Mouse (Mus musculus) c-Kit-positive CD71-positive TER-119-positive erythroid progenitor cells, embryonic 14.5 days (primary cell): ENCODE results near the gene Patj.
"Not testable (repeated sequence)": the region's sequence is repeated elsewhere in the genome, so short reads cannot be mapped to it uniquely, and the experiment has no call there.

Experiments used
- DNase-seq: peaks from one replicate; pipeline ENCODE4 v3.0.0-alpha.2; 2013; ENCODE audit warnings: low spot score

Patj gene

DNA sequence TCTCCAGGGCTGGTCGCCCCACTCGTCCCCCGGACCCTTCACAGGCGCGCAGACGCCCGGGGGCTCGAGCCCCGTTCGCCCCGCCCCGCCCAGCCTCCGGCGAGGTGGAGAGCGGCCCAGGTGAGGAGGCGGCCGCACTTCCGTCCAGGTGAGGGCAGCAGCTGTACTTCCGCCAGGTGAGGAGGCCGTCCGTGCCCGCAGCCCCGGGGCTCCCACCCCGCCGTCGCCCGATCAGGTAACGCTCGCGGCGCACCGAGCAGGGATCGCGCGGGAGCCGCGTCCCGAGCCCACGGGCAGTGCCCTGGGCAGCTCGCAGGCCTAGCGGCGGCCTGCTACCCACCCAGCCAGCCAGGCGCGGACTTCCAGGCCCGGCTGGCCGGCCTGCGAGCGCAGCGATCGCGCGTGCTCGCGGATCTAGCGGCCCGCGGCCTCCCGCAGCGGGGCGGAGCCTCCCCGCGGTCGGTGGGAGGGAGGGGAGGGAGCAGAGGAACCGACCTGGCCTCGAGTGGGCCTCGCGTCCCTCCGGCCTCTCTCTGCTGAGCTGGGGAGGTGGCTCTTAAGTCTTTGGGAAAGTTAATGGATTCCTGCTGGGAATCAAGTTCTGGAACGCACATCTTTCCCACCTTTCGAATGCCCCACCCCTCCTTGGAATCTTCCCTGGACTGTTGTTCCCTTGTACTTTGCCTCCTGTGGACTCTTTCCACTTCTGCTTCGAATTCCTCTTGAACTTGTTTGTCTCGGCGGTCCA lies at the start of gene Patj:
Patj (plus strand) TSS at position 96 of the 748 bp plus-strand sequence.
- no peak for DNase-seq

DNA sequence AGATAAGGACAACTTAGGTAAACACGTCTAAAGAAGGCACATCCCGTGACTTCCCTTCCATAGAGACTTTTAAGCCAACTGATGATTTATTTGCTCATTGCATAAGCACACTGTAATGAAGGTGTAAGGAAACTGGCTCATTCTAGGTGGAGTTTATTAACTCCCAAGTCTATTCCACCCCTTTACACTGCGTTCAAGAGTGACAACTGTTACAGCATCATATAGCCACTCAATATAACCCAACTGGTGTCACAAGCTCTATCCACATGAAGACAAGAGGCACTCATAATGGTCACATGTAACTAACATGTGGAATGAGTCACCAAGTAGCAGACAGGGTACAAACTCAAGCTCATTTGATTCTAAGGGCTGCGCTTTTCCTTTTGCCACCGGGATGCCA lies 47.0 kb upstream of the Patj start:
- DNase-seq: no peak

DNA sequence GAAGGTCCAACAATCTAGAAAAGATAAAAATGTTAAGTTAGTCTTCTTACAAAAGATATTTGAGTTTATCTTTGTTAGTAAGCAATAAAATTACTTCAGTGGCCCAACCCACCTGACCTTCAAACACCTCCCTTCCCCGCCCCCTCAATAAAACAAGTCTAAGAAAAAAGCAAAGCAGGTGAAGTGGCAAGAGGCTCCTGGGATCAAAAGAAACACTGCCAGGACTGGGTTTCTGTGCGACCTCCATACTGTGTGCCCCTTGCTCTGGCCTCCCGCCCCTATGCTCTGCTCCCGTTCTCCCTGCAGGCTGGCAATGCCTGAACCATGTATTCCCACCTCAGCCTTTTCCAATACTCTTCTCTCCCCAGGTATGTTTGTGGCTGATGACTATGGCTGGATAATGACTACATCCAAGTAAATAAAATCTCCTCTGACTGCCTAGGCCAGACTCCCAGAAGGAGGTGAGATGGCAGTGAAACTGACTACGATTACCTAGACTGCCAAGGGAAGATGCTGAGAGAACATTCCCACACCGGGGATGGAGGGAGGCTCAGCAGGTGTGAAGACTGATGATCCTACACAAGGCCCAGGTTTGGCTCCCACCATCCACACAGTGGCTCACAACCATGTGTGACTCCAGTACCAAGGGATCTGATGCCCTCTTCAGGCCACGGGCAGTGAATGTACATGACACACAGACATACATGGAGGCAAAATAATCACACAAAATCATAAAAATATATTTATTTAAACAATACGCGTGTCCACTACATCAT lies 37.4 kb upstream of the Patj start:
- DNase-seq: no peak

DNA sequence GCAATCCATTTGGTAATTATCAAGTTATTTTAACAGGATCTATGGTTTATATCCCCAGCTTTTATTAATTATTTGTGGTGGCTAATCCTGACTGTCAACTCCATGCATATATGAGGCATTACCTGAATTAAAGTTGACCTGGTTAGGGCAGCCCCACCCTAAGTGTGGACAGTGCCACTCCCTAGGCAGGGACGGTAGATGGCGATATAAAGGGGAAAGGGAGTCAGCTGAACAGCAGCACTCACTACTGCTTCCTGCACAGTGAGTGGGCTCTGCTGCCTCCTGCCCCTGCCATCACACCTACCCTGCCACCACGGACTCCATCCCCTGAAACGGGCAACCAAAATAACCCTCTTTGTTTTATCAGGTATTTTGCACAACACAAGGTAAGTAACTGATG lies 20.2 kb upstream of the Patj start:
- no peak for DNase-seq

DNA sequence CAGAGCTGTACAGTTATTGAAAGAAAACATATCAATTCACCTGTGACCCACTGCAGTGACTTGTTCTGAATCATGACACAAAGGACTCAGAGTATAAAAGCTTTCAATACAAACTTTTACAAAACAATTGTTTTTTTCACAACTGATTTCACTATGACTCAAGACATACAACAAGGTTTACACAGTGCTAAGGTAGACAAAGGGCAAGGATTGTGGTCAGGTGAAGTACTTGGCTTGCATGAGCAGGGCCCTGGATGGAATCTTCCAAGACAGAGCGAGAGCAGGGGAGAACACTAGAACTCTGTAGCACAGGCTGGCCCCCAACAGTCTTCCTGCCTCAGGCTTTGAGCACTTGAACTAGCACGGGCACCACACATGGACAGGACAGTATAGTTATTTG lies 18.6 kb upstream of the Patj start:
- no peak for DNase-seq

DNA sequence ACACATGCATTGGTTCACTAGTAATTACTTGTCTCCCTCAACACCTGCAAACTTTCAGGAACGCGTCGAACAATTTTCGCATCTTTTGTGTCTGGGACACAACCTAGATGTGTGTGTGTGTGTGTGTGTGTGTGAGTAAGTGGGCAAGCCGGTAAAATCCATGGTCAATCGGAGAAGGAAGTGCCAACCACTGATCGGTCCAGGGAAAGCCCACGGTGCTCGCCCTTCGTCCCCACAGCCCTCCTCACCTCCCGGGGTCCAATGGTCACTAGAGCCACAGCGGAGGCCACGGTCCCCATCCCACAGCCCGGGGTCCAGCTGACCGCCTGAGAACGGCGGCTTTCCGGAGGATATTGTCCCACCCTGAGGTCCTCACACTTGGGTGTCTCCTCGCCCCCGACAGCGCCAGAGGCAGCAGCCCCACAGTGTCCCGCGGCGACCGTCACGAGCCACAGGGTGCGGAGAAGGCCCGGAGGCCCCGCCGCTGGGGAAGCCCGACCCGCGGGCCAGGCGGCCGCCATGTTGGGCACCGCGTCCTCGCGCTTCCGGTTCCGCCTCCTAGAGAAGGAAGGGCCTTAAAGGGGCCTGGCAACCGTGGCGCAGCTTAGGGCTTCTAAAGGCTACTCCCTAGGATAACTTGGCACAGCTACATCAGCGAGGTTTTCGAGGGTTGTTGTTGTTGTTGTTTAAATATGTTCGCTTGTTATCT lies 12.7 kb upstream of the Patj start, which contains the start of gene Tm2d1:
Tm2d1 (minus strand) TSS at position 591 of the 709 bp plus-strand sequence.
- DNase-seq: peak; percentile 71

DNA sequence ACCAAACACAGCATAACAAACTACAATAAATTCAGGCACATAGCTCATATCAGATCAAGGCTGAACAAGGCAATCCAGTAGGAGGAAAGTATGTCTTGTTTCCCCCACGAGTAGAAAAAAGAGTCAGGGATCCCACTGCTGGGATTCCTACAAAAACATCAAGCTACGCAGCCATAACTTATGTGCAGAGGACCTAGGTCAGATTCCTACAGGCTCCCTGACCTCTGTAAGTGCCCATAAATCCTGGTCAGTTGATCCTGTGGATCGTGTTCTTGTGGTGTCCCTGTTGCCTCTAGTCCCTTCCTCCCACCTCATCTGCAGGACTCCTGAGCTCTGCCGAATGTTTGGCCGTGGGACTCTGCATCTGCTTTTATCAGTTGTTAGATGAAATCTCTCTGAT lies 10.5 kb upstream of the Patj start:
- no peak for DNase-seq

DNA sequence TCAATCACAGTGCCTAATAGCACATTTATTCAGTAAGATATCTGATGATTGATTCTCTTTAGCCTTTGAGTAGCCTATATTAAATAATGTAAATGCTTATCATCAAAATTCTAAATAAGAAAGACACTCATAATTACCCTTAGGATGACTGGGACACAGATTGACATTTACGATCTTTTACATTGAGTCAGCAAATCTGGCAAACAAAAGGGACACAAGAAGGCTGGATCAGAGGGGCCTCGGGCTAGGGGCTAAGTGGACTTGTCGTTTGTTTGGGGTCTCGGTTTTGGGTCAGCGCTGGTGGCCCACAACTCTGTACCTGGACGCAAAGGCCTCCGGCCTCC lies 267 bp upstream of the Patj start:
- DNase-seq: no peak

DNA sequence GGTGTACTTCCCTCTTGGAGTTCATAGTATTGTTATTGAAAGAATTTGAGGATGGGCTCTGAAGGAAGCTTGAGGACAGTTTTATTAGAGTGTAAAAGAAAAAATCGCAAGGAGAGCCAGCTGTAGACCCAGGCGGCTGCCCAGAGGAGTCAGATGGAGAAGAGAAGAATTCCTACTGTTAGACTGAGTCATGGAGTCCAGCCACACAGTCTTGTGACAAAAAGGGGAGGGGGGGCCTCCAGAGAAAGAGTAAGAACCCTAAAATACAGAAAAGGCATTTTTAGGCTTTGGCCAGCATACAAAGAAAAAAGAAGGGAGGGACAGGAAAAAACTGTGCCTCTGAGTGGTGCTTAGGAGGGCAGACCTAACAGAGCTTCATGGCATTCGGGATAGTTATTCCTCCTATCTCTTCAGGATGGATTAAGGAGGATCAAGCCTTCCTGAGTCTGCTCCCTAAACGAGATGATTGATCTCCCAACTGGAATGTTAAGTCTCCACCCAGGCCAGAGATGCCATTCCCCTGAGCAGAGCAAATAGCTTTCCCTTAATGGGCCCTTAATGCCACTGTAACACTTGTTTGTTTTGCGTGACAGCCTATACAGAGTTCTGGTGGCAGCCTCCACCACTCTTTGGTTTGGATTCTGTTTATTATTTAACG lies 5.5 kb downstream of the Patj start:
- DNase-seq: no peak

DNA sequence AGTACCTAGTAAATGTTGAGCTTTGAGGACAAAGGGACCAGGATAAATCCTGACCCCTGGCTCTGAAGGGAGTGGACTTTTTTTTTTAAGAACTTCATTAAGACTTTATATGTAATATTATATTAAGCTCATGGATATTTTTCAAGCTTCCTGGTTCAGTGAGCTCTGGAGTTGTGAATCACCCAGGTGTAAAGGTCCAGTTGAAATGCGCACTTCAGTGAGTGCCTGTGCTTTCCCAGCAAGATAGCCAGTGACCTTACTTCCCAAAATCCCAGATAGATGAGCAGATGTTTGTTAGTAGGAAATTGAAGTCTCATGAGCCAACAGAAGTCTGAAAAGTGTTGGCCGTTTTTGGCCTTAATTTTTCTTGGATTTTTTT lies 6.0 kb downstream of the Patj start:
- DNase-seq: no peak

DNA sequence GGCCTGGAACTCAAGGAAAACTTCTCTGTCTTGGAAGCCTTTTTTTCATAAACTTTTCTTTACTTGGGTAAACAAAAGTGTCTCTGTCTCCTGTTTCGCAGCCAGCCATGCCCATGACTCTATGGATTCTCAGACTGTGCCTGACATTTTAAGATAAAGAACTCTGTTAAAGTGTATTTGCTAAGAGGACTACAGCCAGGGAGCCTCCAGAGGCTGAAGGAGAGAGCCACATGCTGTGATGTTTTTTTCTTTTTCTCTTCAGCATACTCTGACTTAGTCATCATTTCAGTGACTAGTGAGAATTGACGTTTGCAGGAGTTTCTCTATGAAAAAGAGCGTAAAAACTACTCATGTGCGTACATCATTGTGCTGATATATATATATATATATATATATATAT lies 7.9 kb downstream of the Patj start:
- DNase-seq: no peak

DNA sequence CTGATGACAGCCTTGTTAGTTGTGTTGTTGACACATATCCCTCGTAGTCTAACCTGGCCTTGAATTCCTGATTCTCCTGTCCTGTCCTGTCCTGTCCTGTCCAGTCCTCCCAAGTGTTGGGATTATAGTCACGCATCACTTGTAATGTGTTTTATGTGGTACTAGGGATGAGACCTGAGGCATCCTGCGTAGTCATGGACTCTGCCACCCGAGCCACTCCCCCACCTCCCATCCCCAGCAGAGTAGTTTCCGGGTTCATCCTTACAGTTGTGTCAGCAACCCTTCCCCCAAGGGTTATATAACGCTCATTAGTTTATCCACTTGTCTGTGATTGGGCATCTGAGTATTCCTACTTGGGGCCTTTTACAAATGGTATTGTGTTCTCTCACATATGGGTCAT lies 8.8 kb downstream of the Patj start:
- no peak for DNase-seq

DNA sequence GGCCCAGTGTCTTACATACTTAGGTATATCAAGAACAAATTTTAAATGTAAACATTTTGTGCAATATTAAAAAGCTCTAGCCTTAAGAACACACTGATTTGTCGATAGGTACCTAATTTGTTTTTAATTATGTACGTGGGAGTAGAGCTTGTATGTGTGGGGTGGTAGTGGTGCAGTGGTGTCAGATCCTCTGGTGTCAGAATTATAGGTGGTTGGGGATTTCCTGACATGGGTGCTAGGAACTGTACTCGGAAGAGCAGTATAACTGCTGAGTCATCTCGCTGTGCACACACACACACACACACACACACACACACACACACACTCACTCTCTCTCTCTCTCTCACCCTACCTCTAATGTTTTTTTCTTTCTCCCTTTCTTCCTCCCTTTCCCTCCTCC lies 12.9 kb downstream of the Patj start:
- DNase-seq: no peak

DNA sequence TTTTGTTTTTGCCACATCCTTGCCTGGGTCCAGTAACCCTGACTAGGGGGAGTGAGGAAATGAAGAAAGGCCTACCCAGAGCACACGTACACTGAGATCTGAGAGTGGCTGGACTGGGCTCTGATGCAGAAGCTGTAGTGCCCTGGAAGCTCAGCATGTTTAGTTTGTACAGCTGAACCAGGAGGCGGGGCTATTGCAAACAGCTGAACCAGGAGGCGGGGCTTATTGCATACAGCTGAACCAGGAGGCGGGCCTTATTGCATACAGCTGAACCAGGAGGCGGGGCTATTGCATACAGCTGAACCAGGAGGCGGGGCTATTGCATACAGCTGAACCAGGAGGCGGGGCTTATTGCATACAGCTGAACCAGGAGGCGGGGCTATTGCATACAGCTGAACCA lies 19.6 kb downstream of the Patj start:
- DNase-seq: not testable (repeated sequence)

DNA sequence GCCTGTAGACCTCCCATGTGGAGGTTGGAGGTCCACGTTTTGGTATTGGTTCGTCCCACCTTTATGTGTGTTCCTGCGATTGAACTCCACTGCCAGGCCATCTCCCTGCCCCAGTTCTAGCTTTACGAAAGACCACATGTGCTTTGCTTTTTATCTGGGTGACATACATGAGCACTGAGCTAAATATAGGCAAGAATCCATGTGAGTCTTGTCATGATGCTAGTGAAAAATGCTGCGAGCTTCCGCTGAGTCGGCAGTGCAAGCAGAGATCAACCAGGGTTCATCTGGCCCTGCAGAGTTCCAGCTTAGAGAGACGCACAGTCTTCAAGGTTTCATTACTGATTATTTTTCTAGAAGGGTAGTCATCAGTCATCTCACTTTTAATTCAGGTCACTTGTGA lies 32.8 kb downstream of the Patj start:
- DNase-seq: no peak

DNA sequence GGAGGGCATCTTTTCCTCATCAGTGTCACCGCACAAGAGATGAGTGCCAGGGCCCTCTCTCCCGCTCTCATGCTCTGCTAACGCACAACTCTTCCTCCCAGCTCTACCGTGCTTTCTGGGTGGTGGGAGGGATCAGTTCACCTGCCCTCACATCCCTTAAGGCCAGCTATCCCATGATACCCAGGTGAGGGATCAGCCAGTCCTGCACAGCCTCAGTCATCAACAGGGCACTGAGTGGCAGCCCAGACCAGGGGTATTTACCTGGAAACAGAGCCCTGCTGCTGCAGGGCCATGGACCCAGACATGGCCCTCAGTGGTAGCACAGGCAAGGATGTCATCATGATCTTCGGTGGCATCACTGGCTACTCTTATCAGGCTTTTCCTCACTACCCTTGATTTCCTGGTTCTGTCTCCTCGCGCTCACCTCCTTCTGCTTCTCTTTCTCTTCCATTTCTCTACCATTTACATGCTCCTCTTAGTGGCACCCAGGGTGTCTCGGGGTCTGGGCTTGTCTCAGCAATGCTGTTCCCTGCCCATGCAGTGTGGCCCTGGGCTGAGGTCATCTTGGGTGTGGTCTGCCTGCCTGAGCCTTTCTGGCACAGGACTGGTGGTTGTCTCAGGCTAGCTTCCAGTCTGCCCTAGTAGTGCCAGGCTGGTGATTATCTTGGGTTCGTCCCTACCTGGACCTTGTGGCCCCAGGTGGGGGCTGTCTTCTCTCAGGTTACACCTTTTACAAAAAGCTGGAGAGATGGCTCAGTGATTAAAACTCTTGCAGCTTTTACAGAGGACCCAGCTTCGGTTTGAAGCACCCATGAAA lies 40.3 kb downstream of the Patj start:
- no peak for DNase-seq

DNA sequence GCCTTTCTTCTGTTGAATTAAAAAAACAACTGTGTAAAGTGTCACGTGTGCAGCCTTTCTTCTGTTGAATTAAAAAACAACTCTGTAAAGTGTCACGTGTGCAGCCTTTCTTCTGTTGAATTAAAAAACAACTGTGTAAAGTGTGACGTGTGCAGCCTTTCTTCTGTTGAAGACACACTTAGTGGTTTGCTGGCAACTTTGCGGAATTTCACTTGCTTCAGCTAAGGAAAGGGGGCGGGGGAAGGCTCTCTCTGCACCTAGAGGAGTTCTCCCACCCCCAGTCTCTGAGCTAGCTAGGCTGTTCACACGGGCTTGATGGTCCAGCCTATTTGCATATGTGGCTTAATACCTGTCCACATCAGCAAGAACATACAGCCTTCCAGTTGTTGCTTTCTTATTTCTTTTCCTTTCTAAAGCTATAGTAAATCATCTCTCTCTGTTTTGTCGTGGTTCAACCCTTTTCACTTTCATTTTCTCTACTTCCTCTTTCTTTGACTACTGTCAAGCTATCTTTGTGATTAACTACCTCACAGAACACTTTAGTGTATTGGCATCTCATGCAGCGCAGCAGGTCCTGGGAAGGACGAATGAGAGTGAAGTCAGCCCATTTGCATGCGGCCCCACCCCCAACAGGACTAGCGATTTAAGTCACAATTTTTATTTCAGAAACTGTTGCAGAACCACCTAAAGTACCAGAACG lies 41.2 kb downstream of the Patj start:
- no peak for DNase-seq

DNA sequence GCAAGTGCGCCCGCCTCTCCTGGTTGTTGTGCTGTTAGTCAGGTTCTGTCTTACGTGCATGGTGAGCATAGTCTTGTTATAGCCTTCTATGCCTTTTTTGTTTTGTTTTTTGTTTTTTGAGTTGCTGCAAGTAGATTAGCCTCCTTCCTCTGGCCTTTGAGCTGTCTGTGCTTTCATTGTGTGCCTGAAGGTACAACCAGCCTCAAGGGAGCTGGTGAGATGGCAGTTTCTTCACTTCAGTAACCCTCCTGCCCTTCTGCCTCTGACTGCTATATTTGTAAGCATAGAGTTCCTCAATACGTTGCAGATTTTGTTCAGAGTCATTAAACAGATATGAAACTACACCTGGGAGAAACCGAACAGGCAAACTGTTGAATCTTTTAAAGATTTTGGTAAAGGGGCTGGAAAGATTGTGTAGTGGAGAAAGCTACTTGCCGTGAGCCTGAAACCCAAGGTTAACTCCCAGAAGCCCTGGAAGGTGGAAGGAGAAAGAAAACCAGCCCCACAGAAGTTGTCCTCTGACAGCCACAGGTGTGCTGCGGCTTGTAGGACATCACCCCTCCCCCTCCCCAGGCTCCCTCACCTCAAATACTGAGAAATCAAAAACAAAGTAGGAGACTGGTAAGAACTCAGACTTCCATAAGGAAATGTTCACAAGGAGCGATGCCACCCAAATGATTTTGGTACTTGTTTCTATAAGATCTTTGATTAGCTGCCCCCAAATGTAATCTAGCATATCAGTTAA lies 43.8 kb downstream of the Patj start:
- no peak for DNase-seq

DNA sequence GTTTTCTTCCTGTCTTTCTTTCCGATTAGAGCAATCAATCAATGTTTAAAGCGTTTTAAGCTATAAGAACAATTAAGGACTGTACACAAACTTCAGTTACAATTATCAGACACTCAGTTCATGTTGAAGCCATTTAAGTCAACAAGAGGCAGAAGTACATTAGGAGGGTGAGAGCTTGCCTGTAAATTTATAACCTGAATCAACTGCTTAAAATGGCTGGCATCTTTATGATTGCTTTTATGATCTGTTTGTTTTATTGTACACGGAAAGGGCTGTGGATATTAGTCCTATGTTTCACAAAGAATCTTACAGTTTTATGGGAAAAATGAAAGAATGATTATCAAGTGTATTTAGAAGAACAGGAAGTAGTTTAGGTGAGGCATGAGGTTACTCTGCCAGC lies 45.7 kb downstream of the Patj start:
- no peak for DNase-seq

DNA sequence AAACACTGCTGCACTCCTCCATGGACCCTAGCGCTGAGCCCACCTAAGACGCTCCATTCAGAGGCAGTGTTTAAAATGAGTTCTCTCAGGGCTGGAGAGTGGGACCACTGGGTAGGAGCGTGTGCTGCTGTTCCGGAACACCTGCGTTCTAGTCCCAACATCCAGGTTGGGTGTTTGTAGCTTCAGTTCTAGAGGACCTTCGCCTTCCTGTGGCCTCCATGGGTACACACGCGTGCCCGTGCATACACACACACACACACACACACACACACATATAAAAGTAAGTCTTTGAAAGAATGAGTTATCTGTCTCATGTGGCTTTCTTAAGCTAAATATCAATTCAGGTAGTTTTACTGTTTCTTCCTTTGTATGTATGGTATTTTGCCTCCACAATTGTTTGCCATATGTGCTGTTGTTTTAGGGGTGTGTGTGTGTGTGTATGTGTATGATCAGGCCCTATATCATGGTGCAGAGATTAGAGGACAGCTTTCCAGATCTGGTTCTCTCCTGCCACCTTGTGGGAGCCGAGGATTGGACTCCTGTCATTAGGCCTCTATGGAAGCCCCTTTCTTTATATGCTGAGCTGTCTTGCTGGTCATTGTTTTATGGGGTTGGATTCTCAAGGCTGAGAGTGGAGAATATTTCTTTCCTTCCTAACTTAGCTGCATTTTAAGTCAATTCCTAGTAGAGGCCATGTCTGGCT lies 49.0 kb downstream of the Patj start:
- no peak for DNase-seq
